Mouse (Mus musculus) Patski (cell line): ENCODE measurements around the gene Serpina16. TPM values are rescaled to one million over a fixed set of nuclear protein-coding genes. Genes with fewer than 3 reads are reported as not detected.

Experiments used
- ATAC-seq: fragments of 100-300 bp; one replicate; pipeline ENCODE4 v1.8.0; 2021
- CTCF ChIA-PET: fragments of 350-600 bp; sonication (Branson Sonifier 250); formaldehyde crosslinking; loops from one replicate; lab custom pipeline; 2022; ENCODE audit warnings: inconsistent platforms; lab: Charles Lee
- POLR2A ChIA-PET: fragments of 350-600 bp; sonication (Branson Sonifier 250); formaldehyde crosslinking; loops from one replicate; lab custom pipeline; 2022; ENCODE audit warnings: antibody characterized with exemption, inconsistent platforms; lab: Charles Lee
- DNase-seq: peaks from one replicate; pipeline ENCODE4 v3.0.0-alpha.2; 2011; ENCODE audit warnings: low read depth, low spot score
- H3K27me3 ChIP-seq: fragments of 371-371 bp; one replicate; pipeline ENCODE4 v1.5.1; 2021
- CTCF ChIP-seq: fragments of 100-300 bp; IDR thresholded peaks from one replicate; pipeline ENCODE4 v1.5.1; 2021
- in situ Hi-C: fragments of 300-500 bp; cut with MboI; formaldehyde crosslinking; loops from 3 replicates; pipeline ENCODE4 v1.11.1; 2018; ENCODE audit warnings: low pct_unique_long_range_greater_than_20kb, mixed read lengths
- polyA plus RNA-seq: library from polyadenylated mRNA; unstranded; gene quantifications from one replicate; pipeline ENCODE4 v1.2.3, GENCODE M21; 2021

Gene Serpina16
- polyA plus RNA-seq = 1.4 TPM

GRCm38 (mm10) chr12:103676039-103676438, at the start of gene Serpina16:
Gene Serpina16 (minus strand): TSS chr12:103676139.
- POLR2A ChIA-PET = no interaction called here
- in situ Hi-C loops = loop anchor here (25.0 kb wide), 2 partner anchors 1236 to 1311 kb away; no protein-coding TSS in a partner anchor
- CTCF ChIA-PET = interaction anchor here (1.9 kb wide), 1 partner anchor 25 kb away, joined by 4 read pairs; no protein-coding TSS in a partner anchor
- no peak for TF ChIP-seq CTCF
- ATAC-seq (no peak), DNase-seq (no peak)
- no peaks in the 10 kb centered on the region for H3K27me3 ChIP-seq

- ChIA-PET CTCF (interaction anchor here (1.0 to 2.3 kb wide), 6 partner anchors 37 to 216 kb away, joined by 3 to 11 read pairs (median 4); no protein-coding TSS in a partner anchor), POLR2A (interaction anchor here (0.7 kb wide), 2 partner anchors 281 to 1149 kb away, joined by 3 read pairs; no protein-coding TSS in a partner anchor)
- H3K27me3 ChIP-seq = no peaks in the 10 kb centered on the region
- in situ Hi-C loops = loop anchor here (10.0 kb wide), 1 partner anchor 263 kb away; no protein-coding TSS in a partner anchor
- TF ChIP-seq CTCF = peak; percentile 76
- DNase-seq (no peak), ATAC-seq (no peak)
Measured at GRCm38 (mm10) chr12:103711537-103711936, 35.6 kb upstream of the Serpina16 start.

GRCm38 (mm10) chr12:103710405-103710804, 34.5 kb upstream of the Serpina16 start:
- no peak for ATAC-seq

GRCm38 (mm10) chr12:103706113-103706512, 30.2 kb upstream of the Serpina16 start:
- DNase-seq (no peak), ATAC-seq (no peak)
- POLR2A ChIA-PET = interaction anchor here (0.8 kb wide), 1 partner anchor 20 kb away, joined by 3 read pairs; no protein-coding TSS in a partner anchor
- CTCF ChIA-PET = no interaction called here
- TF ChIP-seq CTCF = no peak
- in situ Hi-C loops = loop anchor here (5.0 to 10.0 kb wide), 3 partner anchors 34 to 281 kb away; partner anchors contain the start of gene Ddx24
- H3K27me3 ChIP-seq = no peaks in the 10 kb centered on the region

More at GRCm38 (mm10) chr12:103710405-103710804, 34.5 kb upstream of the Serpina16 start:
- no peak for DNase-seq
- ChIA-PET POLR2A (no interaction called here), CTCF (interaction anchor here (0.6 to 2.3 kb wide), 11 partner anchors 8 to 285 kb away, joined by 3 to 11 read pairs (median 5); partner anchors contain the start of gene Ddx24)
- H3K27me3 ChIP-seq = no peaks in the 10 kb centered on the region
- peak; percentile 84 for TF ChIP-seq CTCF
- in situ Hi-C loops = loop anchor here (10.0 kb wide), 1 partner anchor 264 kb away; no protein-coding TSS in a partner anchor

- ChIA-PET CTCF (no interaction called here), POLR2A (interaction anchor here (0.8 kb wide), 1 partner anchor 19 kb away, joined by 3 read pairs; no protein-coding TSS in a partner anchor)
- DNase-seq (no peak), ATAC-seq (no peak)
- in situ Hi-C loops = loop anchor here (5.0 to 10.0 kb wide), 3 partner anchors 33 to 281 kb away; partner anchors contain the start of gene Ddx24
- H3K27me3 ChIP-seq = no peaks in the 10 kb centered on the region
- no peak for TF ChIP-seq CTCF
Measured at GRCm38 (mm10) chr12:103705547-103705946, 29.6 kb upstream of the Serpina16 start.

- ATAC-seq (peak; percentile 81), DNase-seq (peak; percentile 85)
- H3K27me3 ChIP-seq = no peaks in the 10 kb centered on the region
- POLR2A ChIA-PET = interaction anchor here (1.4 kb wide), 1 partner anchor 71 kb away, joined by 3 read pairs; no protein-coding TSS in a partner anchor
- in situ Hi-C loops = loop anchor here (10.0 kb wide), 2 partner anchors 145 to 275 kb away; partner anchors contain the start of gene Ddx24
- CTCF ChIA-PET = interaction anchor here (0.8 to 1.9 kb wide), 6 partner anchors 9 to 156 kb away, joined by 3 to 6 read pairs (median 4); partner anchors contain the start of gene Serpina16
- TF ChIP-seq CTCF = no peak
Measured at GRCm38 (mm10) chr12:103700144-103700750, 24.3 kb upstream of the Serpina16 start.

GRCm38 (mm10) chr12:103695429-103695828, 19.5 kb upstream of the Serpina16 start, which contains the start of gene Serpina1f:
Gene Serpina1f (minus strand): TSS chr12:103695529.
- H3K27me3 ChIP-seq = no peaks in the 10 kb centered on the region
- in situ Hi-C loops = loop anchor here (25.0 kb wide), 2 partner anchors 1217 to 1292 kb away; no protein-coding TSS in a partner anchor
- TF ChIP-seq CTCF = no peak
- DNase-seq (no peak), ATAC-seq (no peak)
- POLR2A ChIA-PET = no interaction called here
- CTCF ChIA-PET = no interaction called here

GRCm38 (mm10) chr12:103688221-103688814, 12.4 kb upstream of the Serpina16 start:
- ChIA-PET POLR2A (no interaction called here), CTCF (no interaction called here)
- in situ Hi-C loops = loop anchor here (10.0 to 25.0 kb wide), 3 partner anchors 726 to 1299 kb away; no protein-coding TSS in a partner anchor
- ATAC-seq (no peak), DNase-seq (no peak)
- H3K27me3 ChIP-seq = no peaks in the 10 kb centered on the region
- TF ChIP-seq CTCF = no peak

- ChIA-PET POLR2A (no interaction called here), CTCF (interaction anchor here (1.1 kb wide), 1 partner anchor 14 kb away, joined by 4 read pairs; no protein-coding TSS in a partner anchor)
- no peak for TF ChIP-seq CTCF
- DNase-seq = no peak
- ATAC-seq = no peak
- H3K27me3 ChIP-seq = no peaks in the 10 kb centered on the region
- in situ Hi-C loops = loop anchor here (10.0 to 25.0 kb wide), 3 partner anchors 728 to 1300 kb away; no protein-coding TSS in a partner anchor
Measured at GRCm38 (mm10) chr12:103687021-103687420, 11.1 kb upstream of the Serpina16 start.

- DNase-seq = no peak
- H3K27me3 ChIP-seq = no peaks in the 10 kb centered on the region
- no peak for ATAC-seq
- ChIA-PET CTCF (interaction anchor here (1.1 to 1.4 kb wide), 2 partner anchors 8 to 14 kb away, joined by 3 to 4 read pairs; no protein-coding TSS in a partner anchor), POLR2A (no interaction called here)
- in situ Hi-C loops = loop anchor here (10.0 to 25.0 kb wide), 3 partner anchors 729 to 1301 kb away; no protein-coding TSS in a partner anchor
- TF ChIP-seq CTCF = no peak
Measured at GRCm38 (mm10) chr12:103686050-103686449, 10.1 kb upstream of the Serpina16 start.
